Mouse (Mus musculus) limb, embryonic 10.5 days (tissue): Measurements from ENCODE around the gene Atp2a3. TPM values are rescaled to one million over a fixed set of nuclear protein-coding genes. Genes with fewer than 3 reads are reported as not detected.
A peak's percentile ranks its signal among the peaks of the same experiment; 100 is the strongest.

Experiments
- DNase-seq: peaks from one replicate; pipeline ENCODE4 v3.0.0-alpha.2; 2017; ENCODE audit warnings: low spot score
- H3K27ac ChIP-seq: fragments of 300-500 bp; sonication (generic); 2 replicates; pipeline ENCODE4 v1.5.1; 2016; ENCODE audit warnings: mild to moderate bottlenecking
- H3K27me3 ChIP-seq: fragments of 300-500 bp; sonication (generic); 2 replicates; pipeline ENCODE4 v1.6.1; 2016; ENCODE audit warnings: low read depth, mild to moderate bottlenecking; ENCODE audit not compliant: poor library complexity, severe bottlenecking
- H3K36me3 ChIP-seq: fragments of 300-500 bp; sonication (generic); 2 replicates; pipeline ENCODE4 v1.6.1; 2016; ENCODE audit warnings: mild to moderate bottlenecking, moderate library complexity
- H3K4me1 ChIP-seq: fragments of 300-500 bp; sonication (generic); 2 replicates; pipeline ENCODE4 v1.6.1; 2016
- H3K4me3 ChIP-seq: fragments of 300-500 bp; sonication (generic); 2 replicates; pipeline ENCODE4 v1.5.1; 2016; ENCODE audit warnings: mild to moderate bottlenecking, moderate library complexity
- H3K9me3 ChIP-seq: fragments of 300-500 bp; sonication (generic); replicated peaks from 2 replicates; pipeline ENCODE4 v1.6.1; 2016; ENCODE audit warnings: mild to moderate bottlenecking
- WGBS: fragments of 180-500 bp; shearing (Covaris S2); methylation state at CpG from one replicate; pipeline ENCODE4 v1.1.7; 2016; 5-methylcytosine and 5-hydroxymethylcytosine counted together
- polyA plus RNA-seq: library from polyadenylated mRNA; unstranded; fragments of >200 nt; fragmentation: Nextera tagmentation; extraction: Ambion mirVana; gene quantifications from 2 replicates; pipeline ENCODE4 v1.2.1, GENCODE M21; 2016

Gene Atp2a3
- polyA plus RNA-seq, 1 experiment from 2014 or later = 1.0 TPM

- peaks cover 34% of the 10 kb centered on the region for H3K4me1 ChIP-seq
- H3K27me3 ChIP-seq = no peaks in the 10 kb centered on the region
- no peaks in the 10 kb centered on the region for H3K9me3 ChIP-seq
- H3K4me3 ChIP-seq = no peak overlapping the region
- no peaks in the 10 kb centered on the region for H3K36me3 ChIP-seq
- no peak for DNase-seq
- H3K27ac ChIP-seq = no peak overlapping the region
- WGBS = 78% methylated on average over 11 of the region's 11 CpGs
Measured at GRCm38 (mm10) chr11:72947840-72948239, 13.1 kb upstream of the Atp2a3 start.

GRCm38 (mm10) chr11:72948254-72948653 lies 12.7 kb upstream of the Atp2a3 start:
- Histone ChIP-seq H3K4me3 (no peak overlapping the region), H3K27me3 (no peaks in the 10 kb centered on the region), H3K36me3 (no peaks in the 10 kb centered on the region), H3K9me3 (no peaks in the 10 kb centered on the region), H3K27ac (no peak overlapping the region), H3K4me1 (peaks cover 34% of the 10 kb centered on the region)
- no peak for DNase-seq
- 73% methylated on average over 7 of the region's 7 CpGs for WGBS

- H3K36me3 ChIP-seq = no peaks in the 10 kb centered on the region
- DNase-seq = no peak
- no peak overlapping the region for H3K27ac ChIP-seq
- 70% methylated on average over 22 of the region's 22 CpGs for WGBS
- H3K27me3 ChIP-seq = no peaks in the 10 kb centered on the region
- H3K4me1 ChIP-seq = peaks cover 18% of the 10 kb centered on the region
- no peak overlapping the region for H3K4me3 ChIP-seq
- H3K9me3 ChIP-seq = no peaks in the 10 kb centered on the region
Measured at GRCm38 (mm10) chr11:72951137-72952000, 9.6 kb upstream of the Atp2a3 start.

- WGBS = 82% methylated on average over 3 of the region's 3 CpGs
- H3K36me3 ChIP-seq = no peaks in the 10 kb centered on the region
- no peaks in the 10 kb centered on the region for H3K9me3 ChIP-seq
- H3K4me1 ChIP-seq = peaks cover 9% of the 10 kb centered on the region; the same call in 1 of the 2 replicates
- H3K27ac ChIP-seq = no peak overlapping the region
- H3K27me3 ChIP-seq = no peaks in the 10 kb centered on the region
- no peak for DNase-seq
- H3K4me3 ChIP-seq = no peak overlapping the region
Measured at GRCm38 (mm10) chr11:72952226-72952625, 8.7 kb upstream of the Atp2a3 start.

GRCm38 (mm10) chr11:72952697-72953096 lies 8.3 kb upstream of the Atp2a3 start:
- Histone ChIP-seq H3K9me3 (no peaks in the 10 kb centered on the region), H3K27me3 (0 out of 2 replicates have a peak, but pooled peaks cover 4% of the 10 kb centered on the region), H3K4me1 (peaks cover 6% of the 10 kb centered on the region; the same call in 1 of the 2 replicates), H3K36me3 (no peaks in the 10 kb centered on the region), H3K27ac (no peak overlapping the region), H3K4me3 (no peak overlapping the region)
- 88% methylated on average over 6 of the region's 6 CpGs for WGBS
- no peak for DNase-seq

- Histone ChIP-seq H3K36me3 (no peaks in the 10 kb centered on the region), H3K27me3 (peaks cover 7% of the 10 kb centered on the region; the same call in 1 of the 2 replicates), H3K9me3 (no peaks in the 10 kb centered on the region), H3K4me1 (peaks cover 6% of the 10 kb centered on the region; the same call in 1 of the 2 replicates), H3K4me3 (no peak overlapping the region), H3K27ac (no peak overlapping the region)
- 59% methylated on average over 1 of the region's 1 CpGs for WGBS
- DNase-seq = no peak
Measured at GRCm38 (mm10) chr11:72953116-72953439, 7.9 kb upstream of the Atp2a3 start.

GRCm38 (mm10) chr11:72953440-72954151 lies 7.4 kb upstream of the Atp2a3 start:
- DNase-seq = no peak
- Histone ChIP-seq H3K4me1 (peaks cover 6% of the 10 kb centered on the region; the same call in 1 of the 2 replicates), H3K27ac (no peak overlapping the region; the same call in 1 of the 2 replicates), H3K9me3 (no peaks in the 10 kb centered on the region), H3K36me3 (no peaks in the 10 kb centered on the region), H3K27me3 (peaks cover 12% of the 10 kb centered on the region; the same call in 1 of the 2 replicates), H3K4me3 (no peak overlapping the region)
- WGBS = 92% methylated on average over 4 of the region's 4 CpGs

GRCm38 (mm10) chr11:72954216-72954615 lies 6.8 kb upstream of the Atp2a3 start:
- Histone ChIP-seq H3K27ac (no peak overlapping the region), H3K9me3 (no peaks in the 10 kb centered on the region), H3K4me1 (peaks cover 6% of the 10 kb centered on the region; the same call in 1 of the 2 replicates), H3K36me3 (no peaks in the 10 kb centered on the region), H3K4me3 (no peak overlapping the region), H3K27me3 (peaks cover 19% of the 10 kb centered on the region)
- 93% methylated on average over 4 of the region's 4 CpGs for WGBS
- no peak for DNase-seq

- DNase-seq = no peak
- Histone ChIP-seq H3K4me3 (no peak overlapping the region), H3K4me1 (peaks cover 8% of the 10 kb centered on the region; the same call in 1 of the 2 replicates), H3K36me3 (no peaks in the 10 kb centered on the region), H3K9me3 (no peaks in the 10 kb centered on the region), H3K27ac (no peak overlapping the region), H3K27me3 (peaks cover 31% of the 10 kb centered on the region)
- WGBS = 70% methylated on average over 5 of the region's 5 CpGs
Measured at GRCm38 (mm10) chr11:72955339-72955974, 5.5 kb upstream of the Atp2a3 start.

GRCm38 (mm10) chr11:72957318-72957717 lies 3.7 kb upstream of the Atp2a3 start:
- no peak overlapping the region for H3K4me3 ChIP-seq
- no peaks in the 10 kb centered on the region for H3K36me3 ChIP-seq
- peaks cover 50% of the 10 kb centered on the region for H3K27me3 ChIP-seq
- no peak overlapping the region for H3K27ac ChIP-seq
- no peaks in the 10 kb centered on the region for H3K9me3 ChIP-seq
- DNase-seq = no peak
- peaks cover 13% of the 10 kb centered on the region for H3K4me1 ChIP-seq
- WGBS = 55% methylated on average over 2 of the region's 2 CpGs

- H3K4me3 ChIP-seq = peak overlapping the region; percentile 51
- H3K27ac ChIP-seq = no peak overlapping the region
- H3K27me3 ChIP-seq = peaks cover 71% of the 10 kb centered on the region
- H3K4me1 ChIP-seq = peaks cover 13% of the 10 kb centered on the region
- H3K36me3 ChIP-seq = no peaks in the 10 kb centered on the region
- WGBS = 9% methylated on average over 15 of the region's 15 CpGs
- no peak for DNase-seq
- H3K9me3 ChIP-seq = no peaks in the 10 kb centered on the region
Measured at GRCm38 (mm10) chr11:72959924-72960679, 867 bp upstream of the Atp2a3 start.

- 1% methylated on average over 15 of the region's 15 CpGs for WGBS
- Histone ChIP-seq H3K27me3 (peaks cover 71% of the 10 kb centered on the region), H3K9me3 (no peaks in the 10 kb centered on the region), H3K36me3 (no peaks in the 10 kb centered on the region), H3K4me1 (peaks cover 13% of the 10 kb centered on the region), H3K4me3 (peak overlapping the region; percentile 51), H3K27ac (no peak overlapping the region)
- no peak for DNase-seq
Measured at GRCm38 (mm10) chr11:72960723-72961071, 272 bp upstream of the Atp2a3 start.
